Mouse (Mus musculus) G1E (cell line): ENCODE data around the gene 4921536K21Rik. TPM values are rescaled to one million over a fixed set of nuclear protein-coding genes. Genes with fewer than 3 reads are reported as not detected.

Experiments
- ATAC-seq: 2 replicates; pipeline ENCODE4 v1.8.0; 2016; ENCODE audit warnings: mild to moderate bottlenecking; ENCODE audit not compliant: insufficient number of reproducible peaks, poor library complexity, low FRiP score, severe bottlenecking; ENCODE audit errors: extremely low read depth
- DNase-seq: peaks from one replicate; pipeline ENCODE4 v3.0.0; 2012; ENCODE audit warnings: low spot score
- H3K27me3 ChIP-seq: 2 replicates; pipeline ENCODE4 v1.6.1; 2012; ENCODE audit warnings: mild to moderate bottlenecking, low read length, inconsistent platforms; ENCODE audit not compliant: insufficient read depth
- H3K36me3 ChIP-seq: replicated peaks from 2 replicates; pipeline ENCODE3; 2012; ENCODE audit warnings: mild to moderate bottlenecking, inconsistent platforms
- H3K4me1 ChIP-seq: 2 replicates; pipeline ENCODE4 v1.6.1; 2012; ENCODE audit warnings: low read depth, low read length, inconsistent platforms, mixed read lengths; ENCODE audit not compliant: insufficient read depth
- H3K4me3 ChIP-seq: 2 replicates; pipeline ENCODE4 v1.5.1; 2012; ENCODE audit warnings: low read depth, mild to moderate bottlenecking, inconsistent platforms, low read length, moderate library complexity, mixed read lengths
- H3K9me3 ChIP-seq: replicated peaks from 2 replicates; pipeline ENCODE4 v1.6.1; 2012; ENCODE audit warnings: inconsistent platforms
- CTCF ChIP-seq: IDR thresholded peaks from 2 replicates; pipeline ENCODE4 v1.5.1; 2012; ENCODE audit warnings: low read depth, low read length, inconsistent platforms, mixed read lengths
- GATA1 ChIP-seq: IDR thresholded peaks from 2 replicates; pipeline ENCODE4 v1.6.1; 2012; ENCODE audit warnings: borderline replicate concordance, low read length, inconsistent platforms, mixed read lengths
- GATA2 ChIP-seq: IDR thresholded peaks from 2 replicates; pipeline ENCODE4 v1.6.1; 2012; ENCODE audit warnings: low read depth, low read length, inconsistent platforms, borderline replicate concordance
- POLR2AphosphoS5 ChIP-seq: IDR thresholded peaks from 2 replicates; pipeline ENCODE4 v1.6.1; 2012; ENCODE audit warnings: low read depth, low read length, inconsistent platforms; ENCODE audit not compliant: insufficient replicate concordance
- TAL1 ChIP-seq: conservative IDR thresholded peaks from 2 replicates; pipeline ENCODE4 v1.6.1; 2012; ENCODE audit warnings: low read depth, low read length, inconsistent platforms, mixed read lengths
- polyA plus RNA-seq: library from polyadenylated mRNA; stranded (reverse); fragments of >175 nt; gene quantifications from 2 replicates; pipeline ENCODE4 v1.2.3, GENCODE M21; 2012
- total RNA-seq, 2 experiments: library from RNA; stranded (forward) in 1 of 2; stranded (reverse) in 1 of 2; fragments of 200-1000 nt in 1 of 2; fragments of >200 nt in 1 of 2; fragmentation: Nextera tagmentation in 1 of 2; gene quantifications; 2 replicates each; pipeline ENCODE4 v1.2.3; 2014 to 2017

Gene 4921536K21Rik
- total and polyA plus RNA-seq, 3 experiments = 0.05 TPM; not detected in 2

DNA sequence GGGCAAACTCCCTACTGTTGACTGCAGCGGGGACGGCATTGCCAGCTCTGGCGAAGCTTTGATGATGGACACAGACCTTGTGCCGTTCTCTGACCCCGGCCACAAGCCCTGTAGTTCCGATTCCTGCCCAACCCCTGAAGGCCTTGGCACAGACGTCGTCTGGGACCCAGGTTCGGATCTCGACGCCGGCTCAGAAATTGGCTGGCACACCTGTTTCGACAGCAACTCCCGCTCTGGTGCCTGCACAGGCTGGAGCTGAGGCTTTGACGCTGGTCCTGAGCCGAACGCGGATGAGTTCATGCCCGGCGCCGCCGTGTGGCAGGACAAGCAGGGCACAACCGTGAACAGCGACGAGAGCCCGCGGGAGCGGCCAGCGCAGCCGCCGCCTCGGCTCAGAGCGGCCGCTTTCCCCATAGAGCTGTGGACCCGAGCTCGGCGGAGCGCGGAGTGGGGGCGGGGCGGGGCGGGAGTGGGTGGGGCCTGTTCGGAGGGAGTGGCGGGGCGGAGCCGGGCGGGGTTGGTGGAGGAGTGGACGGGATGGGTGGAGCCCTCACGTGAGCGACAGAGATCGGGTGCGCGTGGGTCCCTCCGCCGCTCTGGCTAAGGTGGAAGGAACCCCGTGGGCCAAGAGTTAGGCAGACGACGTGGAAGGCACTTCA lies 31.3 kb downstream of the 4921536K21Rik start, which contains the start of gene Osbp2:
Gene Osbp2, minus strand, starts transcription at position 450 of the 659 bp plus-strand sequence.
- no peaks in the 10 kb centered on the region for H3K9me3 ChIP-seq
- no peaks in the 10 kb centered on the region for H3K4me1 ChIP-seq
- ATAC-seq (no peak), DNase-seq (no peak)
- no peak within 1 kb of the TSS for H3K4me3 ChIP-seq
- H3K36me3 ChIP-seq = no peaks in the 10 kb centered on the region
- H3K27me3 ChIP-seq = peaks cover 3% of the 10 kb centered on the region; the same call in 1 of the 2 replicates
- TF ChIP-seq TAL1 (no peak), CTCF (no peak), GATA2 (no peak), GATA1 (no peak), POLR2AphosphoS5 (no peak)

DNA sequence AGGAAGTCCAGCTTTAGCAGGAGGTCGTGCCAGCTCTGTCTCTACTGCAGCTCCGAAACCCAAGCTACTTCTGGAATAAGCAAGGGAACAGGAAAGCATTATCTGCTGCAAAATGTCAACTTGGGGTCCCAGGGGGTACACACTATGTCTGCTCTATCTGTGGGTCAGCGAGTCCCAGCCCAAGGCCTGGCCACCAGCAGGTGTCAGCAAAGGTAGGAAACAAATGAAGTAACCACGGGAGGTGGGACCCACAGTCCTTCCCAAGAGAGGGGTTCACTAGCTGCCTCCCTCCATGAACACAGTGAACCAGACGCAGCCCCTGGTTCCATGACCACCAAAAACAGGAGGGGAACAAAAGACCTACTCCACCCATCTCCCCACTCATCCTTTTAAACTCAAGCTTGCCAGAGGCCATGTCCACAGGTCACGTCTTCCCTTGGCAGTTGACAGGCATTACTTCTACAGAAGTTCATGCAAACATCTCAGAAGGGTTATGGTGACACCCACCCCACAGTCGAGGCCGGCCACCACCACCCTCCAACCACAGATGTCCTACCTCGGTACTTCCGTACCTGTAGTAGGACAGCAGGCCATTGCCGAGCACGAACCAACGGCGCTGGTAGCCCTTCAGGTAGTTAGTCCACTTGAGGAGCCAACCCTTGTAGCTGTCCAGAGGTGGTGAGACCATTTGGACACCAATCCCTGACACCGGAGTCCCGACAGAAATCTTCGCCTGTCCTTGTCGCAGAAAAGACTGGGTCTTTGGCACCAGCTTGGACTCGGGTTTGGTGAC lies 32.0 kb downstream of the 4921536K21Rik start:
- peaks cover 3% of the 10 kb centered on the region; the same call in 1 of the 2 replicates for H3K27me3 ChIP-seq
- no peaks in the 10 kb centered on the region for H3K36me3 ChIP-seq
- H3K4me1 ChIP-seq = no peaks in the 10 kb centered on the region
- no peak overlapping the region for H3K4me3 ChIP-seq
- ATAC-seq (no peak), DNase-seq (no peak)
- TF ChIP-seq GATA1 (no peak), TAL1 (no peak), POLR2AphosphoS5 (no peak), CTCF (no peak), GATA2 (no peak)
- H3K9me3 ChIP-seq = no peaks in the 10 kb centered on the region

DNA sequence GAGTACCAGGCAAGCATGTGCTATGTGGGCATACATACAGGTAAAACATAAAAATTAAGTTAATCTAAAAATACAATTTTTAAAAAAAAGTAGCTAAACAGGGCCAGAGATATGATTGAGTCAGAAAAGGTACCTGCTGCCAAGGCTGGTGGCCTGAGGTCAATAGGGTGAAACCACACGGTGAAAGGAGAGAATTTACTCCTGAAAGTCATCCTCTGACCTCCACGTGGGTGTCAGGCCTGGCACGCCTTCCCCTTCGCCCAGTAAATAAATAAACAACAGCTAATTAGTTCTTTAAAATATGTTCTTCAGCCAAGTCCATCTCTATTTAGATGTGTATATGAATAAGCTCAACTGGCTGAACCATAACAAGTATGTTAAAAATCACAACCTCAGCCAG lies 34.5 kb downstream of the 4921536K21Rik start:
- no peak for ATAC-seq
- TF ChIP-seq GATA2 (no peak), POLR2AphosphoS5 (no peak), TAL1 (no peak), CTCF (no peak), GATA1 (no peak)
- no peak overlapping the region for H3K4me3 ChIP-seq
- peaks cover 6% of the 10 kb centered on the region for H3K27me3 ChIP-seq
- no peaks in the 10 kb centered on the region for H3K9me3 ChIP-seq
- no peak for DNase-seq
- H3K36me3 ChIP-seq = no peaks in the 10 kb centered on the region
- no peaks in the 10 kb centered on the region for H3K4me1 ChIP-seq

DNA sequence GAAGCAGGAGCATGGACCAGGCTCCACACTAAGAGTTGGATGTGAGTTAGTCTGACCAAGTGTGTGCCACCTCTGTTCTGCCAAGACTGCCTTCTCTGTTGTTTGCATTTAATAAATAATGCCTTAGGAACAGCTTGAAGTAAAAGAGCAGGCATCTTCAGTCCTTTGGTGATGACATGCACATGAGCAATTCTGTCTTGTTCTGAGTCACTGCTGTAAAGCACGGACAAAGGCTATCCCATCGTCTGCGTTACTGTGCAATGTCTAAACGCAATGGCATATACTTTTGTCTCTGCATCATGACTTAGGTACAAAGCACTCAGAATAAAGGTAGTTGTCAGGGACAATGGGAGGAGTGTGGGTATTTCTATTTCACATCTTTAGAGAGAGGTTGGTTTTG lies 35.1 kb downstream of the 4921536K21Rik start:
- ATAC-seq = no peak
- Histone ChIP-seq H3K4me1 (no peaks in the 10 kb centered on the region), H3K36me3 (no peaks in the 10 kb centered on the region)

DNA sequence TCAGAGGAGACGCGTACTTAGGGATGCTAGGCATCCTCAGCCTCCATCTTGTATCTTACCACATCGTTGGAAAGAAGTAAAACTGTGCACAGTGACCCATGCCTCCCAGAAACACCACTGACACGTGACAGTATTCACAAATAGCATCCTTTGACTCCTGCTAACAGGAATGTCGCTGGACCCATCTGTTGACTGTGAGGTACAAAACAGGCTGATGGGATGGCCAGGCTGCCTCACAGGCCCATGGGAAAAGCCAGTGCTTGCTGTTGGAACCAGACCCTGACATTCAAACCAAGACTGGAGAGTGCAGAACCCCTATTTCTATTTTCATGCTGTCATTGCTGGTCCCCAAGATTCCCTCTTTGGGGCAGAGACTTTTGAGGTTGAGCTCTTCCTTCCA lies 37.0 kb downstream of the 4921536K21Rik start:
- TF ChIP-seq CTCF = no peak
- TF ChIP-seq GATA2 = no peak
- no peak for TF ChIP-seq POLR2AphosphoS5
- no peak for TF ChIP-seq GATA1
- no peak for TF ChIP-seq TAL1
- Histone ChIP-seq H3K9me3 (no peaks in the 10 kb centered on the region), H3K36me3 (no peaks in the 10 kb centered on the region), H3K27me3 (peaks cover 3% of the 10 kb centered on the region; the same call in 1 of the 2 replicates), H3K4me3 (no peak overlapping the region), H3K4me1 (no peaks in the 10 kb centered on the region)
- DNase-seq = no peak
- ATAC-seq = no peak

More for the DNA sequence above, 35.1 kb downstream of the 4921536K21Rik start:
- H3K27me3 ChIP-seq = peaks cover 6% of the 10 kb centered on the region
- no peak overlapping the region for H3K4me3 ChIP-seq
- TF ChIP-seq TAL1 (no peak), GATA2 (no peak), POLR2AphosphoS5 (no peak)
- DNase-seq = no peak
- no peaks in the 10 kb centered on the region for H3K9me3 ChIP-seq

DNA sequence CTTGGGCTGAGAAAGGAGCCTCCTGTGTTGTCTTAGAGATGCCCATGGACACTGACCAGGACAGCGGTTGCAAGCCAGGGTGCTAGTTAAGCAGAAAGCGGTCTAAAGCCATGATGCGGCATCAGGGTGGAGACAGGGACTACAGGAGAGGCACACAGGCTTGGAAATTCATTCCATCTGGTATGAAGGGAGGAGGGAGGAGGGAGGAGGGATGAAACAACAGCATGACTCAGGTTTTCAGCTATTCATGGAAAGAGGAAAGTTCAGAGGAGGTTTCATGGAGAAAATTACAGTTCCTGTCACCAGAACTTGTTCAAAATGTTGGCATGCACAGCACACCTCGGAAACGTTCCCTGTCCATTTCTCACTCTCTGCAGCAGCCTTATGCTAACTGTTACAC lies 39.1 kb downstream of the 4921536K21Rik start:
- Histone ChIP-seq H3K9me3 (no peaks in the 10 kb centered on the region), H3K4me3 (no peak overlapping the region), H3K4me1 (no peaks in the 10 kb centered on the region), H3K27me3 (peaks cover 3% of the 10 kb centered on the region; the same call in 1 of the 2 replicates), H3K36me3 (no peaks in the 10 kb centered on the region)
- DNase-seq (no peak), ATAC-seq (no peak)
- TF ChIP-seq GATA2 (no peak), GATA1 (no peak), CTCF (no peak), TAL1 (no peak), POLR2AphosphoS5 (no peak)
